Mouse (Mus musculus) E14TG2a.4 (cell line): ENCODE data around the gene Gm9573.

ENCODE experiments used
- CTCF ChIP-seq: conservative IDR thresholded peaks from 2 replicates; pipeline ENCODE4 v1.5.1; 2014; ENCODE audit warnings: low read length
- NANOG ChIP-seq: IDR thresholded peaks from 2 replicates; pipeline ENCODE4 v1.6.1; 2014; ENCODE audit warnings: borderline replicate concordance, low read length, mixed read lengths
- POU5F1 ChIP-seq: IDR thresholded peaks from 2 replicates; pipeline ENCODE4 v1.6.1; 2014; ENCODE audit warnings: low read length, borderline replicate concordance

GRCm38 (mm10) chr17:35635699-35636111, 9.3 kb upstream of the Gm9573 start:
- TF ChIP-seq CTCF (peak; percentile 61), NANOG (no peak), POU5F1 (no peak)
